Mouse (Mus musculus) heart, embryonic 14.5 days (tissue): ENCODE data around the gene Gm49405. TPM values are rescaled to one million over a fixed set of nuclear protein-coding genes. Genes with fewer than 3 reads are reported as not detected.
"Not testable (repeated sequence)": the region's sequence is repeated elsewhere in the genome, so short reads cannot be mapped to it uniquely, and the experiment has no call there.

Experiments used
- ATAC-seq: fragments of 200-750 bp; cut with Nextera tagmentation; 2 replicates; pipeline ENCODE4 v1.8.0; 2017; ENCODE audit warnings: low read depth, moderate TSS enrichment; ENCODE audit not compliant: insufficient number of reproducible peaks, insufficient read depth, low FRiP score
- H3K27ac ChIP-seq, 2 experiments: fragments of 200-500 bp in 1 of 2; fragments of 300-500 bp in 1 of 2; sonication (generic) in 1 of 2; replicated peaks in 1 of 2; 2 replicates each; pipeline ENCODE4 v1.5.1; 2012 to 2014; ENCODE audit warnings: low read depth in 2 of 2, low read length in 2 of 2, control low read depth in 1 of 2, mild to moderate bottlenecking in 1 of 2, mixed read lengths in 1 of 2; ENCODE audit not compliant: control insufficient read depth in 1 of 2, insufficient read depth in 1 of 2
- H3K27me3 ChIP-seq: fragments of 300-500 bp; sonication (generic); 2 replicates; pipeline ENCODE4 v1.6.1; 2014; ENCODE audit warnings: mild to moderate bottlenecking, low read length, control low read depth; ENCODE audit not compliant: control insufficient read depth, insufficient read depth
- H3K36me3 ChIP-seq: fragments of 300-500 bp; sonication (generic); 2 replicates; pipeline ENCODE4 v1.6.1; 2014; ENCODE audit warnings: mild to moderate bottlenecking, control low read depth, low read length, mixed read lengths; ENCODE audit not compliant: control insufficient read depth, insufficient read depth
- H3K4me1 ChIP-seq, 2 experiments: fragments of 200-500 bp in 1 of 2; fragments of 300-500 bp in 1 of 2; sonication (generic) in 1 of 2; 2 replicates each; pipeline ENCODE4 v1.6.1; 2012 to 2014; ENCODE audit warnings: low read length in 2 of 2, control low read depth in 1 of 2, mixed read lengths in 1 of 2; ENCODE audit not compliant: control insufficient read depth in 2 of 2, insufficient read depth in 2 of 2
- H3K4me2 ChIP-seq: fragments of 300-500 bp; sonication (generic); 2 replicates; pipeline ENCODE4 v1.6.1; 2014; ENCODE audit warnings: mild to moderate bottlenecking, low read length
- H3K4me3 ChIP-seq, 2 experiments: fragments of 200-500 bp in 1 of 2; fragments of 300-500 bp in 1 of 2; sonication (generic) in 1 of 2; 2 replicates each; pipeline ENCODE4 v1.5.1; 2012 to 2014; ENCODE audit warnings: low read length in 2 of 2, mild to moderate bottlenecking in 2 of 2, control low read depth in 1 of 2, low read depth in 1 of 2, moderate library complexity in 1 of 2; ENCODE audit not compliant: control insufficient read depth in 1 of 2, insufficient read depth in 1 of 2
- H3K9ac ChIP-seq: fragments of 300-500 bp; sonication (generic); 2 replicates; pipeline ENCODE4 v1.6.1; 2014; ENCODE audit warnings: mild to moderate bottlenecking, low read length
- H3K9me3 ChIP-seq: fragments of 300-500 bp; sonication (generic); 2 replicates; pipeline ENCODE4 v1.6.1; 2016; ENCODE audit warnings: low read length, control low read depth; ENCODE audit not compliant: control insufficient read depth
- whole genome bisulfite sequencing: fragments of 180-500 bp; shearing (Covaris S2); extraction: QIAGEN DNeasy Blood & Tissue Kit; methylation state at CpG from one replicate; pipeline ENCODE4 v1.1.7; 2014; 5-methylcytosine and 5-hydroxymethylcytosine counted together
- polyA plus RNA-seq: library from polyadenylated mRNA; unstranded; fragments of >200 nt; fragmentation: Nextera tagmentation; extraction: Ambion mirVana; gene quantifications from 2 replicates; pipeline ENCODE4 v1.2.1, GENCODE M21; 2014

Gm49405 gene
- polyA plus RNA-seq, 1 experiment from 2014 or later: 4.3 TPM

GRCm38 (mm10) chr19:3959030-3959429 is 41.4 kb upstream of the Gm49405 start:
- no peak overlapping the region for H3K4me2 ChIP-seq
- H3K27ac ChIP-seq: no peak overlapping the region
- H3K9ac ChIP-seq: no peak overlapping the region
- H3K27me3 ChIP-seq: 0 out of 2 replicates have a peak, but pooled peaks cover 3% of the 10 kb centered on the region
- peaks cover 0 to 6% of the 10 kb centered on the region in 2 experiments; a peak in 1 of 4 replicates for H3K4me1 ChIP-seq
- H3K4me3 ChIP-seq: no peak overlapping the region
- H3K9me3 ChIP-seq: no peaks in the 10 kb centered on the region
- H3K36me3 ChIP-seq: no peaks in the 10 kb centered on the region
- ATAC-seq: no peak

DNA sequence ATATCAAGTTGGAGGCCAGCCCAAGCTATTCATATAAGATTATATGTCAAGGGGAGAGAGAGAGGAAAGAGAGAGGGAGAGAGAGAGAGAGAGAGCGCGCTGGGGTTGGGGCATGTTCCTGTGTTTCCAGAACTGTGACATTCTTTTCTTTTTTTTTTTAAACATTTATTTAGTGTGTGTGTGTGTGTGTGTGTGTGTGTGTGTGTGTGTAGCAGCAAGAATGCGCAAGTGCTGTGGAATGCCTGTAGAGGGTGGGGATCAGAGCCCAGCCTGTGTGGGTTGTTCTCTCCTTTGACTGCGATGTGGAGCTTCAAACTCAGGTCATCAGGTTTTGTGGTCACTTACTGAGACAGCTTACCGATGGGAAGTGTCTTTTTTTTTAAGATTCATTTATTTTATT is 40.2 kb upstream of the Gm49405 start:
- Histone ChIP-seq H3K9ac (no peak overlapping the region), H3K4me2 (no peak overlapping the region), H3K36me3 (no peaks in the 10 kb centered on the region), H3K9me3 (no peaks in the 10 kb centered on the region), H3K27ac (no peak overlapping the region), H3K4me3 (no peak overlapping the region), H3K4me1 (peaks cover 0 to 6% of the 10 kb centered on the region in 2 experiments; a peak in 1 of 4 replicates), H3K27me3 (0 out of 2 replicates have a peak, but pooled peaks cover 3% of the 10 kb centered on the region)
- WGBS: 82% methylated on average over 5 of the region's 5 CpGs
- ATAC-seq: no peak

DNA sequence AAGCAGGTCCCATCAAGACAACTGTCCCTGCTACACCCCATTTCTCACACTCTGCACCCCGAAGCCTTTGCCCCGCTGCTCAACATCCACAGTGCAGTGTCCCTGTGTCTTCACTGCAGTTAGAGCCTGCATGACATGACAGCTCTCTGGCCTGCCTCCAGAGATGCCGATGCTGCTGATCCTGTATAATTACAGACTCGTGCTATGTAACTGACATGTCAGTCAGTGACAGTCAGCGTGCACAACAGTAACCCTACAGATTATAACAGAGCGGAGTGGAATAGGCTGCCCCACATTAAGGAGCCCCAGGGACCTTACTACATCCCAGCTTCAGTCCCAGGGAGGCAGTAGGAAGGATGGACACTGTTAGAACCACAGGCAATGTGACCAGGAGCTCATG is 38.6 kb upstream of the Gm49405 start:
- H3K36me3 ChIP-seq, H3K4me2 ChIP-seq, H3K4me1 ChIP-seq, H3K27me3 ChIP-seq, ATAC-seq, H3K27ac ChIP-seq, H3K4me3 ChIP-seq, H3K9ac ChIP-seq, H3K9me3 ChIP-seq: not testable (repeated sequence)
- 67% methylated on average over 6 of the region's 6 CpGs for WGBS

- H3K9ac ChIP-seq: no peak overlapping the region
- no peaks in the 10 kb centered on the region for H3K9me3 ChIP-seq
- peaks cover 0 to 5% of the 10 kb centered on the region in 2 experiments; a peak in 2 of 4 replicates for H3K4me1 ChIP-seq
- H3K36me3 ChIP-seq: no peaks in the 10 kb centered on the region
- H3K4me2 ChIP-seq: no peak overlapping the region
- H3K27ac ChIP-seq: no peak overlapping the region
- no peaks in the 10 kb centered on the region for H3K27me3 ChIP-seq
- WGBS: 18% methylated on average over 2 of the region's 2 CpGs
- no peak overlapping the region for H3K4me3 ChIP-seq
- no peak for ATAC-seq
Measured at GRCm38 (mm10) chr19:3962469-3962868, 38.0 kb upstream of the Gm49405 start.

- Histone ChIP-seq H3K4me2 (no peak overlapping the region), H3K27ac (no peak overlapping the region), H3K9ac (no peak overlapping the region), H3K9me3 (no peaks in the 10 kb centered on the region), H3K4me1 (peaks cover 2 to 5% of the 10 kb centered on the region in 2 experiments; a peak in 3 of 4 replicates), H3K36me3 (no peaks in the 10 kb centered on the region), H3K4me3 (no peak overlapping the region), H3K27me3 (no peaks in the 10 kb centered on the region)
- 72% methylated on average over 4 of the region's 4 CpGs for WGBS
- no peak for ATAC-seq
Measured at GRCm38 (mm10) chr19:3964030-3964429, 36.4 kb upstream of the Gm49405 start.

DNA sequence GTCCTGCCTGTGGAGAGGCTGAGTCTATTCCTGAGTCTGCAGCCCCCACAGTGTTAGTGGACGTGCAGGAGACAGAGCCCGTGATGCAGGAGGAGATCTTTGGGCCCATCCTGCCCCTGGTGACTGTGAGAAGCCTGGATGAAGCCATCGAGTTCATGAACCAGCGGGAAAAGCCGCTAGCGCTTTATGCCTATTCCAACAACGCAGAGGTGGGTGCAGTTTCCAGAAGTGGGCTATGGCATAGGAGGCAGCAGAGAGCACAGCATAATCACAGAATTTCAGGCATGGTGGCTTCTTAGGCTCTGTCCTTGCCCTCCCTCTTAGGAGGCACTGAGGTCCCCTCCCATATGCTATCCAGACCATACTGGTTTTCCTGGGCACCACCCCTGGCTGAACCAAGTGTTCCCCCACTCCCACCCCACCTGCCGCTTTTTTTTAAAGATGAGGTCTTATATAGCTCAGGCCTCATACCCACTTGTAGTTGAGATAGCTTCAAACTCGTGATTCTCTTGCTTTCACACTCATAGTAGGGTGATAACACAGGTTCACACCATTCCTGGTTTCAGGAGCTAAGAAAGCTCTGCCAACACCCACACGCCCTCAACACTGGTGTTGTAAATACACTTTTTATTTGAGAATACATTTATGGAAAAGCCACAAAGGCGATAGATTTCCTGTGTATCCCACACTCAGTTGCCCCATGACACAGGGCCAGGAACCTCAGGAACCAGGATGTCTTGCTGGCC is 33.9 kb upstream of the Gm49405 start:
- H3K9ac ChIP-seq: no peak overlapping the region
- peaks cover 3 to 5% of the 10 kb centered on the region in 2 experiments; a peak in 3 of 4 replicates for H3K4me1 ChIP-seq
- no peak overlapping the region for H3K27ac ChIP-seq
- ATAC-seq: no peak
- WGBS: 64% methylated on average over 11 of the region's 11 CpGs
- H3K4me3 ChIP-seq: no peak overlapping the region
- H3K27me3 ChIP-seq: no peaks in the 10 kb centered on the region
- no peaks in the 10 kb centered on the region for H3K9me3 ChIP-seq
- H3K4me2 ChIP-seq: no peak overlapping the region
- no peaks in the 10 kb centered on the region for H3K36me3 ChIP-seq

GRCm38 (mm10) chr19:3967258-3967657 is 33.2 kb upstream of the Gm49405 start:
- no peak overlapping the region for H3K4me3 ChIP-seq
- peaks cover 3 to 5% of the 10 kb centered on the region in 2 experiments; a peak in 3 of 4 replicates for H3K4me1 ChIP-seq
- no peak overlapping the region for H3K9ac ChIP-seq
- ATAC-seq: no peak
- H3K27me3 ChIP-seq: no peaks in the 10 kb centered on the region
- WGBS: 28% methylated on average over 3 of the region's 3 CpGs
- no peak overlapping the region for H3K27ac ChIP-seq
- no peak overlapping the region for H3K4me2 ChIP-seq
- H3K36me3 ChIP-seq: no peaks in the 10 kb centered on the region
- H3K9me3 ChIP-seq: no peaks in the 10 kb centered on the region

GRCm38 (mm10) chr19:3972229-3972628 is 28.2 kb upstream of the Gm49405 start, which contains the start of gene Aldh3b2:
Aldh3b2 (plus strand) TSS chr19:3972328.
- 52% methylated on average over 9 of the region's 9 CpGs for WGBS
- ATAC-seq: no peak
- no peak within 1 kb of the TSS for H3K9ac ChIP-seq
- H3K36me3 ChIP-seq: no peaks in the 10 kb centered on the region
- H3K27me3 ChIP-seq: no peaks in the 10 kb centered on the region
- peaks cover 2 to 3% of the 10 kb centered on the region in 2 experiments; a peak in 3 of 4 replicates for H3K4me1 ChIP-seq
- H3K9me3 ChIP-seq: no peaks in the 10 kb centered on the region
- no peak within 1 kb of the TSS for H3K4me3 ChIP-seq
- no peak within 1 kb of the TSS for H3K4me2 ChIP-seq
- H3K27ac ChIP-seq: no peak within 1 kb of the TSS
